Mouse (Mus musculus) hindbrain, embryonic 14.5 days (tissue): ENCODE data around the gene Grap2. TPM values are rescaled to one million over a fixed set of nuclear protein-coding genes. Genes with fewer than 3 reads are reported as not detected.
"Not testable (repeated sequence)": the region's sequence is repeated elsewhere in the genome, so short reads cannot be mapped to it uniquely, and the experiment has no call there.

Source experiments
- ATAC-seq: fragments of 200-750 bp; cut with Nextera tagmentation; 2 replicates; pipeline ENCODE4 v1.8.0; 2017; ENCODE audit warnings: moderate number of reproducible peaks, mild to moderate bottlenecking, moderate TSS enrichment, moderate library complexity; ENCODE audit not compliant: low FRiP score
- DNase-seq: peaks from one replicate; pipeline ENCODE4 v3.0.0-alpha.2; 2015; ENCODE audit warnings: low spot score
- H3K27ac ChIP-seq: fragments of 300-500 bp; sonication (generic); 2 replicates; pipeline ENCODE4 v1.5.1; 2014; ENCODE audit warnings: mild to moderate bottlenecking, moderate library complexity
- H3K27me3 ChIP-seq: fragments of 300-500 bp; sonication (generic); 2 replicates; pipeline ENCODE4 v1.6.1; 2014; ENCODE audit warnings: mild to moderate bottlenecking, low read length, mixed read lengths; ENCODE audit not compliant: control insufficient read depth, insufficient read depth
- H3K36me3 ChIP-seq: fragments of 300-500 bp; sonication (generic); replicated peaks from 2 replicates; pipeline ENCODE4 v1.6.1; 2014; ENCODE audit not compliant: control insufficient read depth, insufficient read depth
- H3K4me1 ChIP-seq: fragments of 300-500 bp; sonication (generic); replicated peaks from 2 replicates; pipeline ENCODE4 v1.6.1; 2014; ENCODE audit warnings: antibody characterized with exemption, low read length, mixed read lengths; ENCODE audit not compliant: control insufficient read depth, insufficient read depth
- H3K4me2 ChIP-seq: fragments of 300-500 bp; sonication (generic); replicated peaks from 2 replicates; pipeline ENCODE4 v1.6.1; 2014; ENCODE audit warnings: mild to moderate bottlenecking, moderate library complexity
- H3K4me3 ChIP-seq: fragments of 300-500 bp; sonication (generic); replicated peaks from 2 replicates; pipeline ENCODE4 v1.5.1; 2014; ENCODE audit warnings: mild to moderate bottlenecking, low read length
- H3K9ac ChIP-seq: fragments of 300-500 bp; sonication (generic); 2 replicates; pipeline ENCODE4 v1.6.1; 2014
- H3K9me3 ChIP-seq: fragments of 300-500 bp; sonication (generic); 2 replicates; pipeline ENCODE4 v1.6.1; 2016; ENCODE audit warnings: low read length; ENCODE audit not compliant: control insufficient read depth
- WGBS: fragments of 180-500 bp; shearing (Covaris S2); extraction: QIAGEN DNeasy Blood & Tissue Kit; methylation state at CpG from one replicate; pipeline ENCODE4 v1.1.7; 2014; 5-methylcytosine and 5-hydroxymethylcytosine counted together
- polyA plus RNA-seq: library from polyadenylated mRNA; unstranded; fragments of >200 nt; fragmentation: Nextera tagmentation; extraction: Ambion mirVana; gene quantifications from 2 replicates; pipeline ENCODE4 v1.2.1, GENCODE M21; 2014

The Grap2 gene
- polyA plus RNA-seq, 1 experiment from 2014 or later = 0.23 TPM

DNA sequence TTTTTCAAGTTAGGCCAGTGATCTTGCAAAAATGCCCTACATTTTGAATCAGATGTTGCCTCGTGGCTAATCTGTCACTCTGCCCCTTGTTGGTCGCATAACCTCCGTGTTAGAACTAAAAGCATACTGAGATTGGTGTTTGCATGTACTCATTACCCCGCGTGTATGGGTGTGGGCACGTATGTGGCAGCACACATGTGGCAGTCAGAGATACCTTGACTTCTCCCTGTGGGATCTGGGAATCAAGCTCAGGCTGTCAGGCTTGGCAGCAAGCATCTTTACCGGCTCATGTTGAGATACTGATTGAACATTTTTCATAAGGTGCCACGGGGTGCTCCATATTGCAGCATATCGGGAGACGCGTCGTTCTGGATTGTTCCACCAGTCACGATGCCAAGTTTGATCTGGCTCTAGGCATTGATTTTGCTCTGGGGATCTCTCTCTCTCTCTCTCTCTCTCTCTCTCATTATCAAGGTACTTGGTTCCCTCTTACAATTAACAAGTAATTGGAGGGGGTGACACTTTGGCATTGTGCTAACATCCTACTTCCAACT lies 3.5 kb downstream of the Grap2 start:
- ATAC-seq (no peak), DNase-seq (no peak)
- Histone ChIP-seq H3K27ac (no peak overlapping the region), H3K4me2 (no peak overlapping the region), H3K4me1 (peaks cover 11% of the 10 kb centered on the region; the same call in 1 of the 2 replicates), H3K36me3 (no peaks in the 10 kb centered on the region), H3K4me3 (no peak overlapping the region), H3K9ac (no peak overlapping the region), H3K9me3 (no peaks in the 10 kb centered on the region), H3K27me3 (no peaks in the 10 kb centered on the region)
- 76% methylated on average over 13 of the region's 13 CpGs for WGBS

- no peak overlapping the region for H3K4me3 ChIP-seq
- H3K27me3 ChIP-seq = no peaks in the 10 kb centered on the region
- no peaks in the 10 kb centered on the region for H3K9me3 ChIP-seq
- ATAC-seq (no peak), DNase-seq (no peak)
- 80% methylated on average over 11 of the region's 11 CpGs for WGBS
- H3K9ac ChIP-seq = no peak overlapping the region
- H3K4me2 ChIP-seq = no peak overlapping the region
- peaks cover 11% of the 10 kb centered on the region; the same call in 1 of the 2 replicates for H3K4me1 ChIP-seq
- H3K36me3 ChIP-seq = no peaks in the 10 kb centered on the region
- no peak overlapping the region for H3K27ac ChIP-seq
These were observed 4.1 kb downstream of the Grap2 start for GRCm38 (mm10) chr15:80576415-80576994.

DNA sequence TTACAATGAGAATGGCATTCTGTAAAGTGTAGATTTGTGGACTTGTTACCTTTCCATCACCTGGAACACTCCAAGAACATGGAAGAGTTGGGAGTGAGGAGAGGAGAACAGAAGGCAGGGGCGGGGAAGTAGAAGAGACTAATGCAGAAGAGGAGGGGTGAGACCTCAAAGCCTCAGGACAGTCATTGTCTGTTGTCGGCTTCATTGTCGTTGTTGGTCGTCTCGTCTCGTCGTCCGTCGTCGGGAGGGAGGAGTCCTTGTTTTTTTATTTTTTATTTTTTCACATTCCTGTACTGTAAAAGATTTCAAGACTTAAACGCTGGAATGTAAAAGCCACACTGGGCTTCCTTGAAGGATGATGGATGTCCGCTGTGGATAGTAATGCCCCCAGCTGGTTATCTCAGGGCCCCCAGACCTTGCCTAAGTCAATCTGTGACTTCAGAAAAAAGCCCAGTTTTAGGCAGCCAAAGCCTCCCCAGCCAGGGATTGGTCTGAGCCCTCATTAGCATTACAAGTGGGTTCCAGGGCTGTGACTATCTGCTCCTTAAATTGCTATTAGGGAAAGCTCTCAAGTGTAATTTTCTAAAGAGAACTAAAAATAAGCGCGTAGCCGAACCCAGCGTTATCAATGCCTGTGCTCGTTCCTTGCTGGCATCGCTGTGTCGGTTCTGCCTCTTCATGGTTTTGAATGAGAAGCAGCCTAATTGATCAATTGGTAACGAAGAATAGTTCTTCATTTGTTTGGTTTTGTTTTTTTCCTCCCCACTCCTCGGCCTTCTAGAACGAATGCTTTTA lies 5.0 kb downstream of the Grap2 start:
- 11% methylated on average over 22 of the region's 22 CpGs for WGBS

DNA sequence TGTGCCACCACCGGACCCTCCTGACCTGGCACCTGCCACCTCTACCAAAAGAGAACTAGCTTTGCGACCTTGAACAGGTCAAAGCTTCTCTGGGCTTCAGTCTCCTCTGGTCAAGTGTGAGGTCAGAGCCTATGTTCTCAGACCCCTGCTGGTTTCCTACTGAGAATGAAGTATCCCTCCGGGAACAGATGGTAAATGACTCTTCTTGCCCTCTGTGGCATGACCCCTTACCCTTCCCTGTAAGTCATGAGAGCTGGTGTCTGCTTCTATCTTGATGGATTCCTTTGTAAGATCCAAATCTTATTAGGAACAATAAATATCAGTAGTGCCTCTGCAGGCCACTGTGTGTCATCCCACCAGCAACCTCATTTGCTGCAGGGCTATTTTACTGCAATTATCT lies 6.7 kb downstream of the Grap2 start:
- ATAC-seq (no peak), DNase-seq (no peak)
- no peaks in the 10 kb centered on the region for H3K36me3 ChIP-seq
- WGBS = 65% methylated on average over 3 of the region's 3 CpGs
- no peak overlapping the region for H3K9ac ChIP-seq
- H3K4me1 ChIP-seq = peaks cover 11% of the 10 kb centered on the region; the same call in 1 of the 2 replicates
- no peak overlapping the region for H3K4me2 ChIP-seq
- H3K27me3 ChIP-seq = no peaks in the 10 kb centered on the region
- H3K4me3 ChIP-seq = no peak overlapping the region
- no peak overlapping the region for H3K27ac ChIP-seq
- H3K9me3 ChIP-seq = no peaks in the 10 kb centered on the region

More for the DNA sequence above, 5.0 kb downstream of the Grap2 start:
- no peak for ATAC-seq
- Histone ChIP-seq H3K27me3 (no peaks in the 10 kb centered on the region), H3K4me2 (0 out of 2 replicates have a peak overlapping the region, but pooled peaks have one; percentile 11), H3K4me3 (no peak overlapping the region), H3K9me3 (no peaks in the 10 kb centered on the region), H3K36me3 (no peaks in the 10 kb centered on the region), H3K4me1 (peaks cover 11% of the 10 kb centered on the region; the same call in 1 of the 2 replicates), H3K9ac (0 out of 2 replicates have a peak overlapping the region, but pooled peaks have one; percentile 16), H3K27ac (no peak overlapping the region)
- no peak for DNase-seq

DNA sequence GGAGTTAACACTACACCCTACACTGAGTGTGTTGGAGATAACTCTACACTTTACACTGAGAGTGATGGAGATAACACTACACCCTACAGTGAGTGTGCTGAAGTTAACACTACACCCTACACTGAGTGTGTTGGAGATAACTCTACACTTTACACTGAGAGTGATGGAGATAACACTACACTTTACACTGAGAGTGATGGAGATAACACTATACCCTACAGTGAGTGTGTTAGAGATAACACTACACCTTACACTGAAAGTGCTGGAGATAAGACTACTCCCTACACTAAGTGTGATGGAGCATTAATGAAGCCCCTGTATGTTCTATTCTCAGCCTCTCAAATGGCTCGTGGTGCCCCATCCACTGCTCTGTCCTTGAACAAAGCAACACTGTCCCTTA lies 8.2 kb downstream of the Grap2 start:
- DNase-seq, H3K27me3 ChIP-seq, H3K36me3 ChIP-seq, H3K4me3 ChIP-seq, H3K9ac ChIP-seq, H3K9me3 ChIP-seq, H3K4me2 ChIP-seq, ATAC-seq, H3K27ac ChIP-seq: not testable (repeated sequence)
- WGBS = 70% methylated on average over 1 of the region's 1 CpGs
- H3K4me1 ChIP-seq = peaks cover 11% of the 10 kb centered on the region; the same call in 1 of the 2 replicates

DNA sequence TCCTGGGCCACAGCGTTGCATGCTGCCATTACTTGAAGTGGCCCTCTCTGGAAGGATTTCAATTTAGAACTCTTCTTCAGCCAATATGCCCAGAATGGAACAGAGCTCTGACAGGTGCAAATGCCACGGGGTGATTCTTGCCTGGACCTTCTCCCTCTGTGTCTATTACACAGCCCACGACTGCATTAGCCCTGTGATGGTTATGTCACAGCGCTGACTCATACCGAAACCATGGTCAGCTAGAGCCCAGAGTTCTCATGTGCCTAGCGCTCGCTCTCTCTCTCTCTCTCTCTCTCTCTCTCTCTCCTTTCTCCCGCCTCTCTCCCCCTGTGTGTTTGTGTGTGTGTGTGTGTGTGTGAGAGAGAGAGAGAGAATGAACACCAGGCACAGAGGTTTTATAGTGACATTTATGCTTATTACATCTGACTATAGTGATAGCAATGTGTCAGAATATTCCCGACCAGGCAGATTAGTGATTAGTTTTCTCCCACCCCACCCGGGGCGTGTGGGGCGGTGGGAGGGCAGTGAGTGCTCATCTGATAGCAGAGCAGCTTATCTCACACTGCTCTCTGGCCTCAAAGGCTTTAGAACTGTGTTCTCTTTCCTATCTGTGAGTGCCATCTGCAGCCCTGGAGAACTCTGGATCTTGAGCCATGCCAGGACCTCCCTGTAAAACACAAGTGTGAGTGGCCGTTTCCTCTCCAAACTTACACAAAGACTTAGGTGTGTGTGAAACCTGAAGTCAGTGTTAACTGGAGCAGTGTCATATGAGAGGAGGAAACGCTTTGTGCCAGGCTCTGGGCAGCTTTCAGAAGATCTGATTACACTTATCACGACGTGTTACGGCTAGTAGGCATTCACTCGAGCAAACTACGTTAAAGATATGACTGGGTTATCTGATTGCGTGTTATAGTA lies 10.4 kb downstream of the Grap2 start:
- H3K4me1 ChIP-seq = peaks cover 4% of the 10 kb centered on the region; the same call in 1 of the 2 replicates
- H3K9ac ChIP-seq = no peak overlapping the region
- H3K4me3 ChIP-seq = no peak overlapping the region
- no peaks in the 10 kb centered on the region for H3K9me3 ChIP-seq
- no peak overlapping the region for H3K27ac ChIP-seq
- no peak overlapping the region for H3K4me2 ChIP-seq
- 78% methylated on average over 20 of the region's 20 CpGs for WGBS
- ATAC-seq (no peak), DNase-seq (no peak)
- H3K36me3 ChIP-seq = no peaks in the 10 kb centered on the region
- no peaks in the 10 kb centered on the region for H3K27me3 ChIP-seq

- ATAC-seq (no peak), DNase-seq (no peak)
- 19% methylated on average over 4 of the region's 4 CpGs for WGBS
- Histone ChIP-seq H3K4me2 (no peak overlapping the region), H3K27ac (no peak overlapping the region), H3K27me3 (no peaks in the 10 kb centered on the region), H3K4me1 (no peaks in the 10 kb centered on the region), H3K36me3 (no peaks in the 10 kb centered on the region), H3K9ac (no peak overlapping the region), H3K4me3 (no peak overlapping the region), H3K9me3 (no peaks in the 10 kb centered on the region)
These were observed 13.9 kb downstream of the Grap2 start for GRCm38 (mm10) chr15:80586296-80586695.

GRCm38 (mm10) chr15:80590641-80591040 lies 18.2 kb downstream of the Grap2 start:
- no peak for DNase-seq
- Histone ChIP-seq H3K4me2 (no peak overlapping the region), H3K4me3 (no peak overlapping the region), H3K4me1 (no peaks in the 10 kb centered on the region), H3K9me3 (no peaks in the 10 kb centered on the region), H3K9ac (no peak overlapping the region), H3K27ac (no peak overlapping the region), H3K27me3 (no peaks in the 10 kb centered on the region), H3K36me3 (no peaks in the 10 kb centered on the region)
- ATAC-seq = no peak
- WGBS = 91% methylated on average over 5 of the region's 5 CpGs

DNA sequence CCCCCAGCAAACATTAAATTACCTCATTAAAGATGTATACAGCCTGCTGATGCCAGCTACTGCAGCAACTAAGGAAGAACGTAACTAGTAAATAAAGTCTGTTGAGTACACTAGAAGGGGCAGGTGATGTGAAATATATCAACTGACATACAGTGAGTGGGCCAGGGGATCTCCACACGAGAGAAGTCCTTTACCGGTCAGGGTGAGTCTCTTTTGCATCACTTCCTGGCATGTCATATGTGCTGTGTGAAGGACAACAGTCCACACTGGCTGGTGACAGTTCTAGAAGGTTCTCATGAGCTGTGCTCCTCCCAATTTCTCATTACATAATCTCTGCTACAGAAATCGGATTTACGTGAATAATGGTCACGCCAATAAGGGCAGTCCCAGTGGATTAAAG lies 20.3 kb downstream of the Grap2 start:
- WGBS = 86% methylated on average over 6 of the region's 6 CpGs
- H3K9me3 ChIP-seq = no peaks in the 10 kb centered on the region
- H3K4me2 ChIP-seq = no peak overlapping the region
- ATAC-seq (no peak), DNase-seq (no peak)
- H3K27me3 ChIP-seq = no peaks in the 10 kb centered on the region
- H3K36me3 ChIP-seq = no peaks in the 10 kb centered on the region
- H3K27ac ChIP-seq = no peak overlapping the region
- no peak overlapping the region for H3K4me3 ChIP-seq
- no peak overlapping the region for H3K9ac ChIP-seq
- no peaks in the 10 kb centered on the region for H3K4me1 ChIP-seq
